Mouse (Mus musculus) hindbrain, embryonic 15.5 days (tissue): ENCODE data around the gene Tes. TPM values are rescaled to one million over a fixed set of nuclear protein-coding genes. Genes with fewer than 3 reads are reported as not detected.
"Not testable (repeated sequence)": the region's sequence is repeated elsewhere in the genome, so short reads cannot be mapped to it uniquely, and the experiment has no call there.

Source experiments
- ATAC-seq: fragments of 200-750 bp; cut with Nextera tagmentation; 2 replicates; pipeline ENCODE4 v1.8.0; 2017; ENCODE audit warnings: low read depth, moderate number of reproducible peaks, moderate TSS enrichment; ENCODE audit not compliant: low FRiP score
- H3K27ac ChIP-seq: fragments of 300-500 bp; sonication (generic); replicated peaks from 2 replicates; pipeline ENCODE4 v1.5.1; 2015; ENCODE audit warnings: mild to moderate bottlenecking, inconsistent platforms
- H3K27me3 ChIP-seq: fragments of 300-500 bp; sonication (generic); 2 replicates; pipeline ENCODE4 v1.6.1; 2015; ENCODE audit warnings: control low read depth, inconsistent platforms
- H3K36me3 ChIP-seq: fragments of 300-500 bp; sonication (generic); 2 replicates; pipeline ENCODE4 v1.6.1; 2015; ENCODE audit warnings: control low read depth, inconsistent platforms
- H3K4me1 ChIP-seq: fragments of 300-500 bp; sonication (generic); replicated peaks from 2 replicates; pipeline ENCODE4 v1.6.1; 2015; ENCODE audit warnings: control low read depth, inconsistent platforms
- H3K4me2 ChIP-seq: fragments of 300-500 bp; sonication (generic); 2 replicates; pipeline ENCODE4 v1.6.1; 2015; ENCODE audit warnings: moderate library complexity, mild to moderate bottlenecking, inconsistent platforms
- H3K4me3 ChIP-seq: fragments of 300-500 bp; sonication (generic); 2 replicates; pipeline ENCODE4 v1.5.1; 2015; ENCODE audit warnings: mild to moderate bottlenecking, inconsistent platforms
- H3K9ac ChIP-seq: fragments of 300-500 bp; sonication (generic); 2 replicates; pipeline ENCODE4 v1.6.1; 2015; ENCODE audit warnings: inconsistent platforms
- H3K9me3 ChIP-seq: fragments of 300-500 bp; sonication (generic); 2 replicates; pipeline ENCODE4 v1.6.1; 2016; ENCODE audit warnings: control low read depth, inconsistent platforms
- WGBS: fragments of 180-500 bp; shearing (Covaris S2); methylation state at CpG from one replicate; pipeline ENCODE4 v1.1.7; 2015; 5-methylcytosine and 5-hydroxymethylcytosine counted together
- polyA plus RNA-seq: library from polyadenylated mRNA; unstranded; fragments of >200 nt; fragmentation: Nextera tagmentation; extraction: Ambion mirVana; gene quantifications from 2 replicates; pipeline ENCODE4 v1.2.1, GENCODE M21; 2015

Tes gene
- polyA plus RNA-seq, 1 experiment from 2014 or later: 57.1 TPM

DNA sequence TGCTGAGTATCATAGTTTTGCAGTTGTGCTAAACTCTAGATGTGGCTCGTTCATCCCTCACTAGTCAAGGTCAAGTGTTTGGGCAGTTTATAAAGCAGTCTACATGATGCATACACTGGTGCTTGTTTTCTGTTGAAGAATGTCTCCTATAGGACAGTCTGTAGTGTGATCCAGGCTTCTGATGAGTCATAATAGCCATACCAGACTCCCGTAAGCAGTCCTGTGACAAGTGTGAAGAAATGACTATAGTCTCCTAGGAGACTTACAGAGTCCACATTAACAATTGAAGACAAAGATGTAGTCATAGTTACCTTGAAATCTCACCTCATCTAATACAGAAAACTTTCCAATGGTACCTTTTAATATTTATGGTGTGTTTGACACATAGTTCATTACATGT, 4.8 kb upstream of the Tes start:
- no peaks in the 10 kb centered on the region for H3K27me3 ChIP-seq
- H3K36me3 ChIP-seq: no peaks in the 10 kb centered on the region
- no peak overlapping the region for H3K4me3 ChIP-seq
- 84% methylated on average over 2 of the region's 2 CpGs for WGBS
- H3K9me3 ChIP-seq: no peaks in the 10 kb centered on the region
- H3K9ac ChIP-seq: no peak overlapping the region
- H3K4me2 ChIP-seq: no peak overlapping the region
- ATAC-seq: no peak
- peaks cover 5% of the 10 kb centered on the region; the same call in 1 of the 2 replicates for H3K4me1 ChIP-seq
- no peak overlapping the region for H3K27ac ChIP-seq

DNA sequence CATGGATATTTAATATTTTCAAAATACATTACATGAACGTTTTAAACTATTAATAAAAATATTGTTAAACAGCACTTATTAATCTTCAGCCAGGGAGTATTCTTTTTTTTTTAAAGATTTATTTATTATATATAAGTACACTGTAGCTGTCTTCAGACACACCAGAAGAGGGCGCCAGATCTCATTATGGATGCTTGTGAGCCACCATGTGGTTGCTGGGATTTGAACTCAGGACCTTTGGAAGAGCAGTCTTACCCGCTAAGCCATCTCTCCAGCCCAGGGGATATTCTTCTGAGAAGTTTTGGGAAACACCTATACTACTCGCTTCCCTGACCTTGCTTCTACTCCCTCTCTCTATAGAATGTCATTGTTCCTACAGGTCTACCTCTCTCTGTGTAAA, 3.1 kb upstream of the Tes start:
- not testable (repeated sequence) for H3K4me3 ChIP-seq, H3K9me3 ChIP-seq, H3K4me2 ChIP-seq, H3K27ac ChIP-seq, ATAC-seq, H3K27me3 ChIP-seq, H3K36me3 ChIP-seq, H3K9ac ChIP-seq
- peaks cover 13% of the 10 kb centered on the region for H3K4me1 ChIP-seq
- WGBS: 89% methylated on average over 4 of the region's 4 CpGs

- ATAC-seq: no peak
- H3K4me2 ChIP-seq: no peak overlapping the region
- no peak overlapping the region for H3K9ac ChIP-seq
- H3K36me3 ChIP-seq: no peaks in the 10 kb centered on the region
- WGBS: 49% methylated on average over 6 of the region's 6 CpGs
- peaks cover 14% of the 10 kb centered on the region for H3K4me1 ChIP-seq
- no peaks in the 10 kb centered on the region for H3K27me3 ChIP-seq
- no peak overlapping the region for H3K27ac ChIP-seq
- no peaks in the 10 kb centered on the region for H3K9me3 ChIP-seq
- H3K4me3 ChIP-seq: no peak overlapping the region
Observed at GRCm38 (mm10) chr6:17062366-17062765, 2.6 kb upstream of the Tes start.

GRCm38 (mm10) chr6:17065791-17066169, 831 bp downstream of the Tes start:
- ATAC-seq: peak; percentile 52; the same call in 1 of the 2 replicates
- WGBS: 4% methylated on average over 12 of the region's 12 CpGs
- H3K27ac ChIP-seq: peak overlapping the region; percentile 46; the same call in 1 of the 2 replicates

GRCm38 (mm10) chr6:17066211-17066940, 1.4 kb downstream of the Tes start:
- Histone ChIP-seq H3K36me3 (no peaks in the 10 kb centered on the region), H3K9me3 (no peaks in the 10 kb centered on the region), H3K9ac (peak overlapping the region; percentile 73), H3K27me3 (no peaks in the 10 kb centered on the region), H3K4me3 (peak overlapping the region; percentile 67), H3K27ac (no peak overlapping the region), H3K4me1 (peaks cover 20% of the 10 kb centered on the region), H3K4me2 (peak overlapping the region; percentile 80)
- 57% methylated on average over 11 of the region's 11 CpGs for WGBS
- ATAC-seq: no peak

More at GRCm38 (mm10) chr6:17065791-17066169, 831 bp downstream of the Tes start:
- no peaks in the 10 kb centered on the region for H3K9me3 ChIP-seq
- peak overlapping the region; percentile 67 for H3K4me3 ChIP-seq
- peaks cover 20% of the 10 kb centered on the region for H3K4me1 ChIP-seq
- H3K9ac ChIP-seq: peak overlapping the region; percentile 73
- H3K36me3 ChIP-seq: no peaks in the 10 kb centered on the region
- H3K4me2 ChIP-seq: peak overlapping the region; percentile 80
- H3K27me3 ChIP-seq: no peaks in the 10 kb centered on the region

GRCm38 (mm10) chr6:17071899-17072298, 7.0 kb downstream of the Tes start:
- 0 out of 2 replicates have a peak, but pooled peaks cover 7% of the 10 kb centered on the region for H3K4me1 ChIP-seq
- WGBS: 95% methylated on average over 3 of the region's 3 CpGs
- H3K36me3 ChIP-seq: no peaks in the 10 kb centered on the region
- H3K9ac ChIP-seq: no peak overlapping the region
- H3K27ac ChIP-seq: no peak overlapping the region
- no peak overlapping the region for H3K4me3 ChIP-seq
- ATAC-seq: no peak
- H3K27me3 ChIP-seq: no peaks in the 10 kb centered on the region
- no peaks in the 10 kb centered on the region for H3K9me3 ChIP-seq
- no peak overlapping the region for H3K4me2 ChIP-seq

GRCm38 (mm10) chr6:17072338-17072737, 7.4 kb downstream of the Tes start:
- H3K27ac ChIP-seq: no peak overlapping the region
- H3K27me3 ChIP-seq: no peaks in the 10 kb centered on the region
- no peak overlapping the region for H3K9ac ChIP-seq
- no peaks in the 10 kb centered on the region for H3K36me3 ChIP-seq
- ATAC-seq: no peak
- H3K9me3 ChIP-seq: no peaks in the 10 kb centered on the region
- no peak overlapping the region for H3K4me2 ChIP-seq
- H3K4me1 ChIP-seq: 0 out of 2 replicates have a peak, but pooled peaks cover 7% of the 10 kb centered on the region
- H3K4me3 ChIP-seq: no peak overlapping the region
- WGBS: 92% methylated on average over 5 of the region's 5 CpGs

DNA sequence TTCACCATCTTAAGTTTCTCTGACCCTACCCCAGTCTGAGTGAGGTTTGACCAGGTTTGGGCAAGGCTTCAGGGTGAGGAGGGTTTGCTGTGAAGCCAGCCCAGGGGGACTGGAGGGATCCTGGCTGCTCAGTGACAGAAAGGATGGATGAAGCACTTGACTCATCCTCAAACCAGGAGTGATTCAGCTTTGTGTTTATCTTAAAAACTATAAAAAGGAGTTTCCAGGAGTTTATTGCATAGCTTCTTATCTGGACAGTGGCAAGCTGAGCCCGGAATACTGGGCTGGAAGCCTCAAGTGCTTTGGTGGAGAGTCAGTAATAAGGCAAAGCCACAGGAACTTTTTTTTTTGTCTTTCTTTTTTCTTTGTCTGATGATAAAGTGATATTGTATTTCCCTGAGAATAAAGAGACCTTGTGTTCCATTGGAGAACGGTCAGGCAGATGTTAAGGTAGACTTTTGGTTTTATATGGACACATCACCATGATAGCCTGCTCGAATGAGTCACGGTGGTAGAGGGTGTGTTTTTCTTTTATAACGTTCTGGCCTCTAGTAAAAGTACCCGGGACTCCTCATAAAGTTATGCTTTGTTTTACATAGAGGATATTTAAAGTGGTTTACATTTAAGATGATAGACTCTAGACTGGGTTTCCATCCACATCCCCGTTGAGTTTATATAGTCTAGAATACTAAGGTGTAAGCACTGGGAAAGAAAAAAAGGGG, 8.0 kb downstream of the Tes start:
- Histone ChIP-seq H3K4me1 (peaks cover 7% of the 10 kb centered on the region; the same call in 1 of the 2 replicates), H3K27me3 (no peaks in the 10 kb centered on the region), H3K36me3 (no peaks in the 10 kb centered on the region), H3K4me3 (no peak overlapping the region), H3K27ac (no peak overlapping the region), H3K4me2 (no peak overlapping the region), H3K9me3 (no peaks in the 10 kb centered on the region), H3K9ac (no peak overlapping the region)
- 91% methylated on average over 7 of the region's 7 CpGs for WGBS
- no peak for ATAC-seq

- Histone ChIP-seq H3K9ac (no peak overlapping the region), H3K4me1 (peaks cover 6% of the 10 kb centered on the region; the same call in 1 of the 2 replicates), H3K36me3 (no peaks in the 10 kb centered on the region), H3K4me3 (no peak overlapping the region), H3K9me3 (no peaks in the 10 kb centered on the region), H3K27me3 (no peaks in the 10 kb centered on the region), H3K27ac (no peak overlapping the region), H3K4me2 (no peak overlapping the region)
- ATAC-seq: no peak
- WGBS: 68% methylated on average over 9 of the region's 9 CpGs
Observed at GRCm38 (mm10) chr6:17077270-17077669, 12.3 kb downstream of the Tes start.

DNA sequence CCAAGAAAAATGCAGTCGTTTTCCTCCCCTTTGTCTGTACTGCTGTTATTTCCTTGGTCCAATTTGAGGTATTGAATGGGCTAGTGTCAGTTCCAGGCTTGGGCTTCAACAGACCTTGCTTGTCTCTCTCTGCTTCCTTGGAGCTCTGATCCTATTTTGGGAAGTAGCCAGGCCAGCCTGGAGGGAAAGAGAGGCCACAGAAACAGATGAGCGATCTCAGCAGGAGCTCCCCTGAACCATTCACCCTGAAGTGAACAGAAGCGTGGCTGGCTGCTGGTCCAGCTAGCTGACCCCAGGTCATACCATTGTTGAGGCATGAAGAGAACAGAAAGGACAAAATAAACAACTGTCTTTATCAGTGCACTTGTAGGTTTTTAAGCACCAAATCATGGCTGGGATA, 12.8 kb downstream of the Tes start:
- Histone ChIP-seq H3K36me3 (no peaks in the 10 kb centered on the region), H3K9me3 (no peaks in the 10 kb centered on the region), H3K9ac (no peak overlapping the region), H3K27me3 (no peaks in the 10 kb centered on the region), H3K4me1 (peaks cover 6% of the 10 kb centered on the region; the same call in 1 of the 2 replicates), H3K27ac (no peak overlapping the region), H3K4me2 (no peak overlapping the region), H3K4me3 (no peak overlapping the region)
- 9% methylated on average over 3 of the region's 3 CpGs for WGBS
- ATAC-seq: no peak

DNA sequence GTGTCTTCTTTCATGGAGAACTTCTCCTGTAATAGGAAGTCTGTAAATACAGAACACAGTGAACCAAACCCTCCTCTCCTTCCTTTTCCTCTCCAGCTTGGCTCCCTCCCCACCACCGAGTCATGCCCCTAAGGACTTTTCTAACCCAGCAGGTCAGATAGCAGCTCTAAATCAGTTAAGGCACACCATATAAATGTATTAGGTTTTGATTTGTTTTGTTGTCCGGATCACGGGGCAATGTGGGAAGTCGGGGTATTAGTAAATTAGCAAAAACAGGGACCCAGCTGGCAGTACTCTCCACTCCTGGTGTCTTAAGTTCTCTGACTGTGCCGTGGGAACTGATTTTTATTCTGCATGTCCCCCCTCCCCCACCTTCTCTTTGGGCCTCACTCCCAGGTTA, 14.4 kb downstream of the Tes start:
- Histone ChIP-seq H3K27me3 (no peaks in the 10 kb centered on the region), H3K9me3 (no peaks in the 10 kb centered on the region), H3K36me3 (no peaks in the 10 kb centered on the region), H3K4me1 (peaks cover 6% of the 10 kb centered on the region; the same call in 1 of the 2 replicates), H3K4me3 (no peak overlapping the region), H3K4me2 (no peak overlapping the region), H3K9ac (no peak overlapping the region), H3K27ac (no peak overlapping the region)
- ATAC-seq: no peak
- 61% methylated on average over 5 of the region's 5 CpGs for WGBS

GRCm38 (mm10) chr6:17079826-17080225, 14.9 kb downstream of the Tes start:
- no peak for ATAC-seq

More at GRCm38 (mm10) chr6:17079826-17080225, 14.9 kb downstream of the Tes start:
- Histone ChIP-seq H3K9ac (no peak overlapping the region), H3K4me2 (no peak overlapping the region), H3K27ac (no peak overlapping the region), H3K36me3 (no peaks in the 10 kb centered on the region), H3K4me3 (no peak overlapping the region), H3K27me3 (no peaks in the 10 kb centered on the region), H3K9me3 (no peaks in the 10 kb centered on the region), H3K4me1 (peaks cover 6% of the 10 kb centered on the region; the same call in 1 of the 2 replicates)
- WGBS: 74% methylated on average over 5 of the region's 5 CpGs
